ENCODE assay signal across 9 mouse cellular contexts in genomic region chr3:105960700-105961099, GRCm38 (mm10). TPM values are rescaled to one million over a fixed set of nuclear protein-coding genes. Genes with fewer than 3 reads are reported as not detected.
DNase-seq lines count a peak whose midpoint lies in the region; ATAC-seq lines count a peak whose summit lies in the region.
"Had no signal": no experiment of that assay in that cellular context is flagged by ENCODE, and none has a peak within 500 bp of the region (broad histone marks: within the 10 kb centered on the region; RNA-seq: fewer than 3 reads in every experiment).

No protein-coding gene starts in this region.

- no peaks in the 10 kb centered on the region for H3K9me3 ChIP-seq in hindbrain, embryonic 15.5 days
- H3K9me3 ChIP-seq in midbrain, embryonic 10.5 days (replicated peaks), result no peaks in the 10 kb centered on the region

- peak overlapping the region; percentile 89 for H3K4me3 ChIP-seq in hindbrain, embryonic 15.5 days
- H3K4me3 ChIP-seq in midbrain, embryonic 10.5 days, result peak overlapping the region; percentile 66

- H3K27ac ChIP-seq in hindbrain, embryonic 15.5 days (replicated peaks), result no peak overlapping the region
- no peak overlapping the region for H3K27ac ChIP-seq in midbrain, embryonic 10.5 days (replicated peaks)

- H3K27me3 ChIP-seq in hindbrain, embryonic 15.5 days, result no peaks in the 10 kb centered on the region
- no peaks in the 10 kb centered on the region for H3K27me3 ChIP-seq in midbrain, embryonic 10.5 days (ENCODE audit: low read depth, poor library complexity, severe bottlenecking)

- no peak overlapping the region for H3K9ac ChIP-seq in hindbrain, embryonic 15.5 days

- H3K4me2 ChIP-seq in hindbrain, embryonic 15.5 days, result peak overlapping the region; percentile 94

- DNase-seq in lung, postnatal 10 days, result peak; percentile 7
- no peak for DNase-seq in lung, postnatal 14 days
- peak; percentile 16 for DNase-seq in brain, adult 2 months (ENCODE audit: low read depth, low spot score)
- DNase-seq in midbrain, embryonic 10.5 days (ENCODE audit: low spot score), result no peak
- no peak for DNase-seq in urinary bladder, postnatal 25 days (ENCODE audit: low spot score)
- DNase-seq in layer of hippocampus, postnatal 36 days, result no peak
- DNase-seq in layer of hippocampus, adult 8-10 months (ENCODE audit: low spot score in 2 of 2), result no peak

- no peak for ATAC-seq in hindbrain, embryonic 15.5 days (ENCODE audit: low FRiP score, low read depth)

- 96% methylated on average over 2 of the region's 2 CpGs for WGBS in hindbrain, embryonic 15.5 days
- WGBS in midbrain, embryonic 10.5 days, result 95% methylated on average over 2 of the region's 2 CpGs

- H3K36me3 ChIP-seq in hindbrain, embryonic 15.5 days, result peaks cover 47% of the 10 kb centered on the region
- H3K36me3 ChIP-seq in midbrain, embryonic 10.5 days, result peaks cover 70% of the 10 kb centered on the region

- peaks cover 39% of the 10 kb centered on the region for H3K4me1 ChIP-seq in hindbrain, embryonic 15.5 days (replicated peaks)
- peaks cover 26% of the 10 kb centered on the region for H3K4me1 ChIP-seq in midbrain, embryonic 10.5 days

RNA-seq across cellular contexts. Expression of gene Atp5f1, which starts 0.8 kb away (rescaled TPM):
- polyA plus RNA-seq in hindbrain, embryonic 15.5 days (2015; fragmentation: Nextera tagmentation; extraction: Ambion mirVana), result 499 and 527 TPM in 2 replicates
- 492 and 506 TPM in 2 replicates for polyA plus RNA-seq in midbrain, embryonic 10.5 days (2016; fragmentation: Nextera tagmentation; extraction: Ambion mirVana)
- total RNA-seq in layer of hippocampus, postnatal 36 days (2021), result 100 to 1,000 TPM; 277 to 291 TPM
- 100 to 1,000 TPM; 237 to 261 (median 249) TPM for total RNA-seq in layer of hippocampus, adult 8-10 months (2022)

RNA-seq across cellular contexts. Expression of gene Wdr77, which starts 1.5 kb away (rescaled TPM):
- polyA plus RNA-seq in hindbrain, embryonic 15.5 days (2015; fragmentation: Nextera tagmentation; extraction: Ambion mirVana), result 94.0 and 100 TPM in 2 replicates
- 166 and 188 TPM in 2 replicates for polyA plus RNA-seq in midbrain, embryonic 10.5 days (2016; fragmentation: Nextera tagmentation; extraction: Ambion mirVana)
- 10 to 100 TPM; 50.8 to 50.9 TPM for total RNA-seq in layer of hippocampus, postnatal 36 days (2021)
- 10 to 100 TPM; 43.3 to 55.6 (median 52.0) TPM for total RNA-seq in layer of hippocampus, adult 8-10 months (2022)

RNA-seq across cellular contexts. Expression of gene Ovgp1, which starts 12.8 kb away (rescaled TPM):
- 3.7 and 4.2 TPM in 2 replicates for polyA plus RNA-seq in hindbrain, embryonic 15.5 days (2015; fragmentation: Nextera tagmentation; extraction: Ambion mirVana)
- 1.3 and 2.0 TPM in 2 replicates for polyA plus RNA-seq in midbrain, embryonic 10.5 days (2016; fragmentation: Nextera tagmentation; extraction: Ambion mirVana)
- 1 to 10 TPM; 2.8 to 3.0 TPM for total RNA-seq in layer of hippocampus, postnatal 36 days (2021)
- total RNA-seq in layer of hippocampus, adult 8-10 months (2022), result 1 to 10 TPM; 2.7 to 5.4 (median 4.1) TPM

RNA-seq across cellular contexts. Expression of gene I830077J02Rik, which starts 28.2 kb away (rescaled TPM):
- polyA plus RNA-seq in hindbrain, embryonic 15.5 days (2015; fragmentation: Nextera tagmentation; extraction: Ambion mirVana), result 0.17 and 0.25 TPM in 2 replicates
- polyA plus RNA-seq in midbrain, embryonic 10.5 days (2016; fragmentation: Nextera tagmentation; extraction: Ambion mirVana), result 0.66 and 0.90 TPM in 2 replicates
- total RNA-seq in layer of hippocampus, postnatal 36 days (2021), result under 1 TPM; 0.56 to 0.90 TPM
- total RNA-seq in layer of hippocampus, adult 8-10 months (2022), result 1 to 10 TPM in 3 of 4 experiments, under 1 TPM in 1; 0.47 to 2.4 (median 1.5) TPM

RNA-seq across cellular contexts. Expression of gene Pifo, which starts 53.7 kb away (rescaled TPM):
- 6.9 and 7.6 TPM in 2 replicates for polyA plus RNA-seq in hindbrain, embryonic 15.5 days (2015; fragmentation: Nextera tagmentation; extraction: Ambion mirVana)
- 0.91 TPM in 1 of 2 replicates, not detected in the other for polyA plus RNA-seq in midbrain, embryonic 10.5 days (2016; fragmentation: Nextera tagmentation; extraction: Ambion mirVana)
- total RNA-seq in layer of hippocampus, postnatal 36 days (2021), result not detected
- 1 to 10 TPM in 2 of 4 experiments, under 1 TPM in 2; 0.55 to 1.1 (median 0.81) TPM for total RNA-seq in layer of hippocampus, adult 8-10 months (2022)
- total RNA-seq: hematopoietic stem cell, adult 5-6 weeks had no signal

Comparison
In these comparisons a context has a peak if more than half of its experiments do, and no peak if none do; other contexts are left out.
1. DNase-seq: peak in lung, postnatal 10 days (single experiment) and brain, adult 2 months (single experiment); none in lung, postnatal 14 days (single experiment), midbrain, embryonic 10.5 days (single experiment), urinary bladder, postnatal 25 days (single experiment), layer of hippocampus, postnatal 36 days (0 of 2) and layer of hippocampus, adult 8-10 months (0 of 2).